Mouse (Mus musculus) c-Kit-negative CD71-positive TER-119-positive erythroid progenitor cells, embryonic 14.5 days (primary cell): Measurements from ENCODE around the gene Spag7.

Experiments
- DNase-seq: peaks from one replicate; pipeline ENCODE4 v3.0.0-alpha.2; 2013; ENCODE audit warnings: low read depth, low spot score

Spag7 gene

GRCm38 (mm10) chr11:70643051-70643450 lies 26.2 kb downstream of the Spag7 start:
- DNase-seq: no peak

GRCm38 (mm10) chr11:70641241-70641640 lies 28.0 kb downstream of the Spag7 start:
- DNase-seq: no peak

- DNase-seq: no peak
Measured at GRCm38 (mm10) chr11:70639976-70640375, 29.2 kb downstream of the Spag7 start.

- peak; percentile 36 for DNase-seq
Measured at GRCm38 (mm10) chr11:70638714-70639278, 30.4 kb downstream of the Spag7 start, which contains the start of gene Gp1ba. TSS of gene Gp1ba (plus strand) at chr11:70639122.

- DNase-seq: no peak
Measured at GRCm38 (mm10) chr11:70638293-70638692, 30.9 kb downstream of the Spag7 start.

- no peak for DNase-seq
Measured at GRCm38 (mm10) chr11:70637764-70638163, 31.5 kb downstream of the Spag7 start.

GRCm38 (mm10) chr11:70635601-70636000 lies 33.6 kb downstream of the Spag7 start:
- no peak for DNase-seq

GRCm38 (mm10) chr11:70630129-70630528 lies 39.1 kb downstream of the Spag7 start:
- DNase-seq: no peak

- DNase-seq: no peak
Measured at GRCm38 (mm10) chr11:70629557-70629956, 39.7 kb downstream of the Spag7 start.

- DNase-seq: no peak
Measured at GRCm38 (mm10) chr11:70628431-70628830, 40.8 kb downstream of the Spag7 start.

- DNase-seq: no peak
Measured at GRCm38 (mm10) chr11:70626877-70627276, 42.3 kb downstream of the Spag7 start.

GRCm38 (mm10) chr11:70625473-70625872 lies 43.7 kb downstream of the Spag7 start:
- DNase-seq: no peak

- no peak for DNase-seq
Measured at GRCm38 (mm10) chr11:70623053-70623742, 46.0 kb downstream of the Spag7 start.

- no peak for DNase-seq
Measured at GRCm38 (mm10) chr11:70621972-70622814, 47.0 kb downstream of the Spag7 start.

- no peak for DNase-seq
Measured at GRCm38 (mm10) chr11:70619101-70619500, 50.1 kb downstream of the Spag7 start, which contains the start of gene Chrne. TSS of gene Chrne (minus strand) at chr11:70619216.

GRCm38 (mm10) chr11:70615516-70616093 lies 53.6 kb downstream of the Spag7 start, which contains the start of gene 4930544D05Rik:
TSS of gene 4930544D05Rik (plus strand) at chr11:70615848.
- DNase-seq: no peak

- DNase-seq: peak; percentile 31
Measured at GRCm38 (mm10) chr11:70615074-70615473, 54.1 kb downstream of the Spag7 start.
